Mouse (Mus musculus) lung, adult 2 months (tissue): ENCODE measurements around the gene Dscam. TPM values are rescaled to one million over a fixed set of nuclear protein-coding genes. Genes with fewer than 3 reads are reported as not detected.

Experiments
- DNase-seq: peaks from one replicate; pipeline ENCODE4 v3.0.0; 2022
- H3K4me1 ChIP-seq: fragments of 200-500 bp; 2 replicates; pipeline ENCODE4 v1.6.1; 2011; ENCODE audit warnings: low read length; ENCODE audit not compliant: control insufficient read depth, insufficient read depth
- H3K4me3 ChIP-seq: fragments of 200-500 bp; replicated peaks from 2 replicates; pipeline ENCODE3; 2011; ENCODE audit warnings: low read depth, mild to moderate bottlenecking, control low read depth, low read length; ENCODE audit errors: extremely low read depth
- CTCF ChIP-seq: fragments of 200-500 bp; IDR thresholded peaks from 2 replicates; pipeline ENCODE4 v1.5.1; 2011; ENCODE audit warnings: mild to moderate bottlenecking, low read length, control low read depth; ENCODE audit not compliant: insufficient read depth
- POLR2A ChIP-seq: fragments of 200-500 bp; IDR thresholded peaks from 2 replicates; pipeline ENCODE4 v1.6.1; 2011; ENCODE audit warnings: low read depth, mild to moderate bottlenecking, control low read depth, low read length, borderline replicate concordance; ENCODE audit errors: extremely low read depth
- WGBS: fragments of 180-500 bp; shearing (Covaris S2); methylation state at CpG from one replicate; pipeline ENCODE4 v1.1.7; 2018; 5-methylcytosine and 5-hydroxymethylcytosine counted together
- polyA plus RNA-seq: library from polyadenylated mRNA; depleted of rRNA; stranded (reverse); fragments of >200 nt; gene quantifications from 2 replicates; pipeline ENCODE4 v1.2.3, GENCODE M21; 2012

Dscam gene
- polyA plus RNA-seq, 1 experiment = 0.05 TPM

- no peak overlapping the region for H3K4me3 ChIP-seq
- 38% methylated on average over 5 of the region's 5 CpGs for WGBS
- no peak for DNase-seq
- H3K4me1 ChIP-seq = no peaks in the 10 kb centered on the region
- TF ChIP-seq POLR2A (no peak), CTCF (no peak)
Observed at GRCm38 (mm10) chr16:96759081-96759603, 411.4 kb downstream of the Dscam start.

- 67% methylated on average over 3 of the region's 3 CpGs for WGBS
- TF ChIP-seq POLR2A = no peak
- TF ChIP-seq CTCF = no peak
- Histone ChIP-seq H3K4me1 (no peaks in the 10 kb centered on the region), H3K4me3 (no peak overlapping the region)
- DNase-seq = no peak
Observed at GRCm38 (mm10) chr16:96758381-96758780, 412.2 kb downstream of the Dscam start.

GRCm38 (mm10) chr16:96757588-96758313 is 412.8 kb downstream of the Dscam start:
- Histone ChIP-seq H3K4me3 (no peak overlapping the region), H3K4me1 (no peaks in the 10 kb centered on the region)
- TF ChIP-seq CTCF (no peak), POLR2A (no peak)
- DNase-seq = no peak
- 9% methylated on average over 9 of the region's 9 CpGs for WGBS

DNA sequence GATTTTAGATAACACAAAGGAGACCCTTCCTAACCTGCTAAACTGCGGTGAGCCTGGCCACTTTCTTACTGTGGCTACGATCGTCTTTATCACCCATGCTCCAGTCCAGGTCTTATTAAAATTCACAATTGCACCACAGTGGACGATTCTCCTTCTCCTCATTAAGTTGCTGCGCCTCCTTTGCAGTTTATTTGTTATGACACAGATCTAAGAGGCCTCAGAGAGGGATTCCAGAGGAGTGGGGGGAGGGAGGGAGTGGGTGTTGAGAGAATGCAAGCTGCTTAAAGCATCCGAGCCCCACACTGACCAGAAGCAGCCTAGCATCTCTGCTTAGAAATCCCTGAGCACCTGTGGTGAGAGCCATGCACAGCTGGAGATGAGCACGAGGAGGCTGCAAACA is 413.6 kb downstream of the Dscam start:
- no peak for DNase-seq
- WGBS = 18% methylated on average over 7 of the region's 7 CpGs
- no peak for TF ChIP-seq CTCF
- TF ChIP-seq POLR2A = no peak

GRCm38 (mm10) chr16:96754971-96755504 is 415.5 kb downstream of the Dscam start:
- 78% methylated on average over 6 of the region's 6 CpGs for WGBS
- no peak overlapping the region for H3K4me3 ChIP-seq
- TF ChIP-seq POLR2A (no peak), CTCF (no peak)
- no peaks in the 10 kb centered on the region for H3K4me1 ChIP-seq
- DNase-seq = no peak

More for the DNA sequence above, 413.6 kb downstream of the Dscam start:
- H3K4me3 ChIP-seq = no peak overlapping the region
- no peaks in the 10 kb centered on the region for H3K4me1 ChIP-seq

- DNase-seq = no peak
- Histone ChIP-seq H3K4me3 (no peak overlapping the region), H3K4me1 (no peaks in the 10 kb centered on the region)
- WGBS = 53% methylated on average over 6 of the region's 6 CpGs
- TF ChIP-seq POLR2A = no peak
Observed at GRCm38 (mm10) chr16:96754381-96754780, 416.2 kb downstream of the Dscam start.

- no peak for TF ChIP-seq POLR2A
- TF ChIP-seq CTCF = no peak
- WGBS = 17% methylated on average over 4 of the region's 4 CpGs
- DNase-seq = no peak
- no peak overlapping the region for H3K4me3 ChIP-seq
- no peaks in the 10 kb centered on the region for H3K4me1 ChIP-seq
Observed at GRCm38 (mm10) chr16:96753781-96754173, 416.8 kb downstream of the Dscam start.

GRCm38 (mm10) chr16:96753164-96753780 is 417.3 kb downstream of the Dscam start:
- H3K4me1 ChIP-seq = no peaks in the 10 kb centered on the region
- no peak for DNase-seq
- no peak for TF ChIP-seq CTCF
- no peak for TF ChIP-seq POLR2A
- no peak overlapping the region for H3K4me3 ChIP-seq
- 65% methylated on average over 2 of the region's 2 CpGs for WGBS

DNA sequence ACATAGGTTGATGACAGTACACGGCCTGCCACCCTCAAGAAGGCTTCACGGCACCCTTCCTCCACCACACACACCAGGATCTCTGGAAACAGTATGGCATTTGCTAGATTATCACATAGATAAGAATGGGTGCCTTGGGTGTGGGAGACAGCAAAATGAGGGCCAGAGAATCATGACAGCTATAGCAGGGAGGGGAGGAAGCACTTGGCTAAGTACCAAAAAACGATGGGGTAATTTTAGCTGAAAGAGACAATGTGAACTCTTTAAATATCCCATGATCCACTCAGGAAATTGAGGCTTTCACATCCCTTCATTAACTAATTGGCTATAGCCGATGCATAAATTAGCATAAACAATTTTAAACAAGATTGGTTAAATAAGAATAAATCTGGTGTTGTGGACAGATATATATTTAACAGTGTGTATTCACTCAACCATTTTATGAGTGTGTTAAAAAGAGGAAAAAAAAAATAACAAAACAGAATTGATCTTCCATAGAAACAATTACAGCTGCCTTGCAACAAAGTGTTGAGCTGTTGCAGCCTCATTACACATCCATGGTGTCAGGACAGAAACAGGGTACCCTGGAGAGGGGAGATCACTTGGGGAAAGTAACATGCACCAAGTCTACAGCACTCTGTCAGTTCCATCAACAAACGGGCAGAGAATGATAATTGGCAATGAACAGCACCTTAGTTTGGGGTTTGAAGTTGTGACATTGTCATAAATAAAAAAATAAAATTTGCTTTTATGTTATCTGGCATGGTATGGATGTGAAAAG is 427.9 kb downstream of the Dscam start:
- TF ChIP-seq CTCF (no peak), POLR2A (no peak)
- no peaks in the 10 kb centered on the region for H3K4me1 ChIP-seq
- WGBS = 65% methylated on average over 5 of the region's 5 CpGs
- H3K4me3 ChIP-seq = no peak overlapping the region
- no peak for DNase-seq

GRCm38 (mm10) chr16:96741336-96741735 is 429.2 kb downstream of the Dscam start:
- TF ChIP-seq CTCF (no peak), POLR2A (no peak)
- DNase-seq = no peak
- Histone ChIP-seq H3K4me3 (no peak overlapping the region), H3K4me1 (no peaks in the 10 kb centered on the region)
- WGBS = 58% methylated on average over 1 of the region's 1 CpGs
